Mouse (Mus musculus) liver, embryonic 16.5 days (tissue): ENCODE measurements around the gene Ermap. TPM values are rescaled to one million over a fixed set of nuclear protein-coding genes. Genes with fewer than 3 reads are reported as not detected.

Experiments used
- ATAC-seq: fragments of 200-750 bp; cut with Nextera tagmentation; 2 replicates; pipeline ENCODE4 v1.8.0; 2017; ENCODE audit warnings: low read depth, mild to moderate bottlenecking, moderate number of reproducible peaks, moderate library complexity
- H3K27ac ChIP-seq: fragments of 300-500 bp; sonication (generic); 2 replicates; pipeline ENCODE4 v1.5.1; 2014; ENCODE audit warnings: mild to moderate bottlenecking, low read length
- H3K27me3 ChIP-seq: fragments of 300-500 bp; sonication (generic); 2 replicates; pipeline ENCODE4 v1.6.1; 2014; ENCODE audit warnings: low read depth, low read length, mixed read lengths; ENCODE audit not compliant: control insufficient read depth, insufficient read depth
- H3K36me3 ChIP-seq: fragments of 300-500 bp; sonication (generic); 2 replicates; pipeline ENCODE4 v1.6.1; 2014; ENCODE audit warnings: mild to moderate bottlenecking; ENCODE audit not compliant: control insufficient read depth, insufficient read depth
- H3K4me1 ChIP-seq: fragments of 300-500 bp; sonication (generic); 2 replicates; pipeline ENCODE4 v1.6.1; 2014; ENCODE audit warnings: low read depth, low read length, mixed read lengths; ENCODE audit not compliant: control insufficient read depth
- H3K4me2 ChIP-seq: fragments of 300-500 bp; sonication (generic); 2 replicates; pipeline ENCODE4 v1.6.1; 2014; ENCODE audit warnings: low read depth, low read length, mixed read lengths
- H3K4me3 ChIP-seq: fragments of 300-500 bp; sonication (generic); 2 replicates; pipeline ENCODE4 v1.5.1; 2014; ENCODE audit warnings: low read depth, mild to moderate bottlenecking, low read length
- H3K9ac ChIP-seq: fragments of 300-500 bp; sonication (generic); 2 replicates; pipeline ENCODE4 v1.6.1; 2014; ENCODE audit warnings: low read depth, low read length
- H3K9me3 ChIP-seq: fragments of 300-500 bp; sonication (generic); replicated peaks from 2 replicates; pipeline ENCODE4 v1.6.1; 2016; ENCODE audit warnings: low read length; ENCODE audit not compliant: control insufficient read depth
- WGBS: fragments of 180-500 bp; shearing (Covaris S2); extraction: QIAGEN DNeasy Blood & Tissue Kit; methylation state at CpG from one replicate; pipeline ENCODE4 v1.1.7; 2014; ENCODE audit not compliant: insufficient replicate concordance; 5-methylcytosine and 5-hydroxymethylcytosine counted together
- polyA plus RNA-seq: library from polyadenylated mRNA; unstranded; fragments of >200 nt; fragmentation: Nextera tagmentation; extraction: Ambion mirVana; gene quantifications from 2 replicates; pipeline ENCODE4 v1.2.1, GENCODE M21; 2015

Gene Ermap
- polyA plus RNA-seq, 1 experiment from 2014 or later = 359 TPM

GRCm38 (mm10) chr4:119137313-119137712, 52.5 kb downstream of the Ermap start:
- H3K9me3 ChIP-seq = no peaks in the 10 kb centered on the region
- H3K36me3 ChIP-seq = peaks cover 60% of the 10 kb centered on the region
- no peak overlapping the region for H3K4me3 ChIP-seq
- no peaks in the 10 kb centered on the region for H3K27me3 ChIP-seq
- H3K4me2 ChIP-seq = no peak overlapping the region
- no peak for ATAC-seq
- H3K9ac ChIP-seq = no peak overlapping the region
- H3K27ac ChIP-seq = peak overlapping the region; percentile 41
- 52% methylated on average over 8 of the region's 8 CpGs for WGBS
- H3K4me1 ChIP-seq = peaks cover 3% of the 10 kb centered on the region

GRCm38 (mm10) chr4:119133860-119134259, 56.0 kb downstream of the Ermap start:
- 91% methylated on average over 13 of the region's 13 CpGs for WGBS
- Histone ChIP-seq H3K9me3 (no peaks in the 10 kb centered on the region), H3K36me3 (peaks cover 95% of the 10 kb centered on the region), H3K27me3 (no peaks in the 10 kb centered on the region), H3K27ac (no peak overlapping the region), H3K4me2 (no peak overlapping the region), H3K4me1 (peaks cover 5% of the 10 kb centered on the region), H3K4me3 (no peak overlapping the region), H3K9ac (no peak overlapping the region)
- ATAC-seq = no peak

- H3K36me3 ChIP-seq = peaks cover 99% of the 10 kb centered on the region
- no peaks in the 10 kb centered on the region for H3K27me3 ChIP-seq
- peaks cover 10% of the 10 kb centered on the region for H3K4me1 ChIP-seq
- no peaks in the 10 kb centered on the region for H3K9me3 ChIP-seq
- ATAC-seq = no peak
- H3K27ac ChIP-seq = no peak overlapping the region
- no peak overlapping the region for H3K4me2 ChIP-seq
- no peak overlapping the region for H3K4me3 ChIP-seq
- WGBS = 91% methylated on average over 13 of the region's 13 CpGs
- no peak overlapping the region for H3K9ac ChIP-seq
Measured at GRCm38 (mm10) chr4:119133306-119133705, 56.5 kb downstream of the Ermap start.

- H3K27ac ChIP-seq = no peak overlapping the region
- no peak overlapping the region for H3K9ac ChIP-seq
- H3K4me2 ChIP-seq = no peak overlapping the region
- peaks cover 100% of the 10 kb centered on the region for H3K36me3 ChIP-seq
- no peak overlapping the region for H3K4me3 ChIP-seq
- H3K4me1 ChIP-seq = peaks cover 30% of the 10 kb centered on the region
- H3K9me3 ChIP-seq = no peaks in the 10 kb centered on the region
- 83% methylated on average over 8 of the region's 8 CpGs for WGBS
- no peaks in the 10 kb centered on the region for H3K27me3 ChIP-seq
- no peak for ATAC-seq
Measured at GRCm38 (mm10) chr4:119131189-119131910, 58.5 kb downstream of the Ermap start.

- ATAC-seq = no peak
Measured at GRCm38 (mm10) chr4:119129096-119129495, 60.7 kb downstream of the Ermap start.

GRCm38 (mm10) chr4:119128547-119128946, 61.3 kb downstream of the Ermap start:
- Histone ChIP-seq H3K4me2 (no peak overlapping the region), H3K9ac (peak overlapping the region; percentile 41; the same call in 1 of the 2 replicates), H3K27me3 (no peaks in the 10 kb centered on the region), H3K4me3 (no peak overlapping the region), H3K36me3 (peaks cover 99% of the 10 kb centered on the region), H3K27ac (0 out of 2 replicates have a peak overlapping the region, but pooled peaks have one; percentile 46), H3K9me3 (no peaks in the 10 kb centered on the region), H3K4me1 (peaks cover 54% of the 10 kb centered on the region)
- ATAC-seq = no peak
- 45% methylated on average over 7 of the region's 7 CpGs for WGBS

More at GRCm38 (mm10) chr4:119129096-119129495, 60.7 kb downstream of the Ermap start:
- 65% methylated on average over 1 of the region's 1 CpGs for WGBS
- Histone ChIP-seq H3K27ac (no peak overlapping the region), H3K36me3 (peaks cover 99% of the 10 kb centered on the region), H3K9me3 (no peaks in the 10 kb centered on the region), H3K4me3 (no peak overlapping the region), H3K27me3 (no peaks in the 10 kb centered on the region), H3K4me1 (peaks cover 50% of the 10 kb centered on the region), H3K4me2 (no peak overlapping the region), H3K9ac (no peak overlapping the region)

GRCm38 (mm10) chr4:119127229-119127628, 62.6 kb downstream of the Ermap start:
- peaks cover 99% of the 10 kb centered on the region for H3K36me3 ChIP-seq
- WGBS = 31% methylated on average over 6 of the region's 6 CpGs
- H3K4me2 ChIP-seq = no peak overlapping the region
- H3K9ac ChIP-seq = no peak overlapping the region; the same call in 1 of the 2 replicates
- peak overlapping the region; percentile 60 for H3K27ac ChIP-seq
- no peaks in the 10 kb centered on the region for H3K9me3 ChIP-seq
- peaks cover 60% of the 10 kb centered on the region for H3K4me1 ChIP-seq
- no peak for ATAC-seq
- no peaks in the 10 kb centered on the region for H3K27me3 ChIP-seq
- no peak overlapping the region for H3K4me3 ChIP-seq

- Histone ChIP-seq H3K4me2 (no peak overlapping the region), H3K9me3 (no peaks in the 10 kb centered on the region), H3K4me1 (peaks cover 73% of the 10 kb centered on the region), H3K27ac (peak overlapping the region; percentile 1; the same call in 1 of the 2 replicates), H3K4me3 (no peak overlapping the region), H3K27me3 (no peaks in the 10 kb centered on the region), H3K9ac (no peak overlapping the region), H3K36me3 (peaks cover 99% of the 10 kb centered on the region)
- WGBS = 55% methylated on average over 9 of the region's 9 CpGs
- ATAC-seq = peak; percentile 4; the same call in 1 of the 2 replicates
Measured at GRCm38 (mm10) chr4:119125577-119126270, 64.1 kb downstream of the Ermap start.
